Mouse (Mus musculus): ENCODE data around the gene Hkdc1. TPM values are rescaled to one million over a fixed set of nuclear protein-coding genes. Genes with fewer than 3 reads are reported as not detected.

Hkdc1 gene
- polyA plus RNA-seq, 1 experiment from 2014 or later, result 0.67 TPM

DNA sequence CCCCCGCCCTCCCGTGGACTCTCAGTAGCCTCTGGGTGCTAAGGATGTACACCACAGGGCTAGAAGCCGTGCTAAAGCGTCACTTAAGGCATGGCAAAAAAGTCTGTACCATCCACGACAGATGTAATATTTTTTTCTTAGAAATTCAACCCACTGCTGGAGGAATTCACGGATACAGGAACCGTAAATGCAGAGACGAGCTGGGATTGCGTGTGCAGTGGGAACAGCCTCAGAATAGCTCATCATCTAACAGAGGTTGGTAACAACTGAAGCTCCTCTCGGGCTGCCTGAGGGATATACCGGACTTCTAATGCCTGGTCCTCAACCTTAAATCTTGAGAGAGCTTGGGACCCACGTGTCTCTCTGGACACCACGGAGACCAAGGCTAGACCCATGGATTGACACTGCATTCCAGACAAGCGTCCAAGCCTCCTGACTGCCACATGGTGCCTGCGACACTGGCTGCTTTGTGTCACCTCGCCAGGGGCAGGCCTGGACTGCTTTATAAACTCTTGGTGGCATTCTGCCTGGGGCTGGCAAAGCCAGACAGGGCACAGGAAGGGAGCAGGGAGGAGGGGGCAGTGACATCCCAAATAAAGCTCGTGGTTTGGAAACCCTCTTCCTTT, 66.1 kb downstream of the Hkdc1 start:
- Histone ChIP-seq H3K27me3 (ENCODE audit: control insufficient read depth, insufficient read depth, low read length) (no peaks in the 10 kb centered on the region), H3K27ac (replicated peaks; ENCODE audit: low read depth, low read length) (no peak overlapping the region), H3K4me2 (ENCODE audit: low read depth, severe bottlenecking) (no peak overlapping the region), H3K9ac (ENCODE audit: low read length) (no peak overlapping the region), H3K36me3 (ENCODE audit: control insufficient read depth, insufficient read depth, low read length) (no peaks in the 10 kb centered on the region), H3K9me3 (ENCODE audit: control insufficient read depth, low read length) (0 out of 2 replicates have a peak, but pooled peaks cover 2% of the 10 kb centered on the region), H3K4me1 (ENCODE audit: control insufficient read depth, insufficient read depth, low read length) (no peaks in the 10 kb centered on the region), H3K4me3 (ENCODE audit: low read depth, low read length) (no peak overlapping the region)
- WGBS, result 80% methylated on average over 17 of the region's 17 CpGs
- ATAC-seq (ENCODE audit: insufficient number of reproducible peaks, low FRiP score, low TSS enrichment, low read depth) (no peak), DNase-seq (ENCODE audit: low spot score) (no peak)

DNA sequence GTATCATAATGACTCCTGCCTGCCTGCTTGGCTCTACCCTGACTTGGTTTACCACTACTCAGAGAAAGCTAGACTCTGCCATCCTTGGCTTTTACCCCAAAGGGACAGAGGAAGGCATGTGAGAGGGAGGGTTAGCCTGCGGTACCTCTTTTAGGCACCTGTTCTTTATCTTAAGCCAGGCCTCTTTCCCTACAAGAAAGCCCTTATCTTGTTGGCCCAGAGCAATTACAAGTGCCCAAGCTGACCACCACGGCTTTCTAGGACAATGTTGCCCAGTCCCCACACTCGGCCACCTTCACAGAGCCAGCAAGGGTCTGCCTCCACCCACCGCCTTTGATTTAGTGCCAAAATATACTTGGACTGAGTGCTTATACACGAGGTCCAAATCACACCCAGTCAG, 77.1 kb downstream of the Hkdc1 start:
- no peak overlapping the region for H3K4me3 ChIP-seq (ENCODE audit: low read depth, low read length)
- ATAC-seq (ENCODE audit: insufficient number of reproducible peaks, low FRiP score, low TSS enrichment, low read depth), result no peak

DNA sequence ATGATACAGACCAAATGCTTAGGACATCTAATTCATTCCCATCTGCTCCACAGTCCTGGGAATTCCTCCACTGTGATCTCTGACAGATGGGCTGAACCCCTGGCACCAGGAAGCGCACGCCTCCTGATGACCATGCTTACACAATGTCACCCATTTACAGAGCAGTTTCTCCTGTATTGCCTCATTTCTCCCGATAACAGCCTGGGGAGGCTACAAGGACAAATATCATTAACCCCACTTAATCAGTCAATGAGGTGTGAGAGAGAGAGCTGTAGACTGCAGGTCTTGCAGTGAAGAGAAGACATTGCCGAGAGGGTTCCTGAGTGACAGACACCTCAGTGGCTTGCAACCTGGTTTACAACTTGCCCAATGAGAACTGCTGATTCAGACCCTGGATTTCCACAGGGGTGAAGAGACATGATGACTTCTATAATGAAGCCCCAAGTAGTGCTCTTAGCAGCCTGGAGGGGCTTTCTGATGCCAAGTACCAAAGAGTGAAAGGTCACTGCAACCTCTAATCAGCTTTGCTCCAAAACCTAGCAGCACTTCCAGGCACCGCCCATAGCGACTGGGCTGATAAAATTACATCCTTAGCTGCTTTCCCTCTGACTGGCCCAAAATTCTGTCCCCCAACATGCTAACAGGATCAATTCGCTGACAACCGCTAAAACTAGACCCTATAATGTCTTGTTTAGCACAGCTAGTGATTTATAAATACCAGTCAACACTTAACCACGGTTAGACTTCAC, 78.1 kb downstream of the Hkdc1 start:
- H3K27me3 ChIP-seq (ENCODE audit: control insufficient read depth, insufficient read depth, low read length), result no peaks in the 10 kb centered on the region
- ATAC-seq (ENCODE audit: insufficient number of reproducible peaks, low FRiP score, low TSS enrichment, low read depth) (no peak), DNase-seq (ENCODE audit: low spot score) (no peak)
- no peaks in the 10 kb centered on the region for H3K36me3 ChIP-seq (ENCODE audit: control insufficient read depth, insufficient read depth, low read length)
- no peaks in the 10 kb centered on the region for H3K9me3 ChIP-seq (ENCODE audit: control insufficient read depth, low read length)
- H3K9ac ChIP-seq (ENCODE audit: low read length), result no peak overlapping the region
- H3K4me1 ChIP-seq (ENCODE audit: control insufficient read depth, insufficient read depth, low read length), result peaks cover 7% of the 10 kb centered on the region
- no peak overlapping the region for H3K4me3 ChIP-seq (ENCODE audit: low read depth, low read length)
- H3K27ac ChIP-seq (replicated peaks; ENCODE audit: low read depth, low read length), result no peak overlapping the region
- H3K4me2 ChIP-seq (ENCODE audit: low read depth, severe bottlenecking), result no peak overlapping the region
- WGBS, result 79% methylated on average over 9 of the region's 9 CpGs

More for the DNA sequence above, 77.1 kb downstream of the Hkdc1 start:
- Histone ChIP-seq H3K4me1 (ENCODE audit: control insufficient read depth, insufficient read depth, low read length) (peaks cover 4% of the 10 kb centered on the region; the same call in 1 of the 2 replicates), H3K4me2 (ENCODE audit: low read depth, severe bottlenecking) (no peak overlapping the region), H3K36me3 (ENCODE audit: control insufficient read depth, insufficient read depth, low read length) (no peaks in the 10 kb centered on the region), H3K27ac (replicated peaks; ENCODE audit: low read depth, low read length) (no peak overlapping the region), H3K27me3 (ENCODE audit: control insufficient read depth, insufficient read depth, low read length) (no peaks in the 10 kb centered on the region), H3K9me3 (ENCODE audit: control insufficient read depth, low read length) (no peaks in the 10 kb centered on the region), H3K9ac (ENCODE audit: low read length) (no peak overlapping the region)
- no peak for DNase-seq (ENCODE audit: low spot score)
- 82% methylated on average over 5 of the region's 5 CpGs for WGBS

DNA sequence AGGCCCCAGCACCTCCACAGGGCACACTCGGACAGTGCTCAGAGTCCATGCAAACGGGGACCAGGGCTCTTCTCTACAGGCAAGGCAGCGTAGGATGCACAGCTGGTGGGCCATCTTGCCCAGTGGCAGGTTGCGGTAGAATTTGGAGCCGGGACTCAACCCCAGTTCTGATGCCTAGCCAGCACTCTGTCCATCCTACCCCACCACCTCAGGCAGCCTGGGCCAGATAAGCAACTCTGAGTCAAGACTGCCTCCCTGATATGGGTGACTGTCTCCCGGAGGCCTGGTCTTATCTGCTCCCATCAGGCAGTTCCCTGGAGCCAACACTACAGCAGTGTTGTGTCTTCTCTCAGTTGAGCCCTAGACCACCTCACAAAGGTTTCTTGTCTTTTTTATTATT, 79.8 kb downstream of the Hkdc1 start:
- no peaks in the 10 kb centered on the region for H3K9me3 ChIP-seq (ENCODE audit: control insufficient read depth, low read length)
- 92% methylated on average over 6 of the region's 6 CpGs for WGBS
- no peak for DNase-seq (ENCODE audit: low spot score)
- no peak overlapping the region for H3K4me3 ChIP-seq (ENCODE audit: low read depth, low read length)
- no peak for ATAC-seq (ENCODE audit: insufficient number of reproducible peaks, low FRiP score, low TSS enrichment, low read depth)
- no peak overlapping the region for H3K9ac ChIP-seq (ENCODE audit: low read length)
- peaks cover 19% of the 10 kb centered on the region for H3K4me1 ChIP-seq (ENCODE audit: control insufficient read depth, insufficient read depth, low read length)
- no peaks in the 10 kb centered on the region for H3K36me3 ChIP-seq (ENCODE audit: control insufficient read depth, insufficient read depth, low read length)
- H3K27me3 ChIP-seq (ENCODE audit: control insufficient read depth, insufficient read depth, low read length), result no peaks in the 10 kb centered on the region
- no peak overlapping the region for H3K4me2 ChIP-seq (ENCODE audit: low read depth, severe bottlenecking)
- H3K27ac ChIP-seq (replicated peaks; ENCODE audit: low read depth, low read length), result no peak overlapping the region

DNA sequence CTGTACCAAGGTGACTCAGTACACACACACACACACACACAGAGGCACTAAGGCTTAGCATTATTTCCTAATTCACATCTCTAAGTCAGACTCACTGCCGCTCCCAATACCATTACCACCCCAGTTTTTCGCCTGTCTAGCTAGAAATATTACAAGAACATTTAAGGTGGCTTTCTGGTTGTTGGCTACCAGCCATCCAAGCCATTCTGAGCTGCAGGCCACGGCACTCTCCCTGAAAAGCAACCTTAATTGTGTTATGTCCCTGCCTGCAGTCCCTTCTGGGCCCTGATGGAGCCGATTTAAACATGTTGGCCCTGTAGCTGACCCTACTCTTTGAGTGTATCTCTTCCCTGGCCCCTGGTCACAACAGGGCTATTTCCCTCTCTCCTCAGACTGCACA, 80.3 kb downstream of the Hkdc1 start:
- H3K9me3 ChIP-seq (ENCODE audit: control insufficient read depth, low read length), result no peaks in the 10 kb centered on the region
- no peak overlapping the region for H3K9ac ChIP-seq (ENCODE audit: low read length)
- 84% methylated on average over 4 of the region's 4 CpGs for WGBS
- DNase-seq (ENCODE audit: low spot score) (no peak), ATAC-seq (ENCODE audit: insufficient number of reproducible peaks, low FRiP score, low TSS enrichment, low read depth) (no peak)
- H3K4me3 ChIP-seq (ENCODE audit: low read depth, low read length), result no peak overlapping the region
- H3K4me1 ChIP-seq (ENCODE audit: control insufficient read depth, insufficient read depth, low read length), result peaks cover 19% of the 10 kb centered on the region
- no peaks in the 10 kb centered on the region for H3K27me3 ChIP-seq (ENCODE audit: control insufficient read depth, insufficient read depth, low read length)
- H3K27ac ChIP-seq (replicated peaks; ENCODE audit: low read depth, low read length), result no peak overlapping the region
- H3K36me3 ChIP-seq (ENCODE audit: control insufficient read depth, insufficient read depth, low read length), result no peaks in the 10 kb centered on the region
- no peak overlapping the region for H3K4me2 ChIP-seq (ENCODE audit: low read depth, severe bottlenecking)

DNA sequence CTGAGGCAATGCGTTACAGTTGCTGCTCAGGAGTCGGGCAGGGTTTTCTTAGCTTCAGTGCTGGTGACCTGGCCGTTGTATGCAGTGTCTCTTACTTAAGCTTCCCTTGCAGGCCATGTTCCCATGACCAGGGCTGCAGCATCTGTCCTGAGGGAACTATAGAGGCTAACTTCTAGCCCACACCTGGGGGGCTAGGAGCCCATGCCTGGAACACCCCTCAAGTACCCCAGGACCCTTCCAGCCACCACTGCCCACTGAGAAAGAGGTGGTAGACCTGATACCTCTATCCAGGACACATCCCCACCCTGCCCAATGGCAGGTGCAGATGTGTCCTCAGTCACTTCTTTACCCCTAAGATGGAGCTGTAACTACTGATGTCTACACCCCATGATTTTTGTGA, 81.3 kb downstream of the Hkdc1 start:
- peak overlapping the region; percentile 96 for H3K4me2 ChIP-seq (ENCODE audit: low read depth, severe bottlenecking)
- no peaks in the 10 kb centered on the region for H3K27me3 ChIP-seq (ENCODE audit: control insufficient read depth, insufficient read depth, low read length)
- H3K4me1 ChIP-seq (ENCODE audit: control insufficient read depth, insufficient read depth, low read length), result peaks cover 23% of the 10 kb centered on the region
- H3K9ac ChIP-seq (ENCODE audit: low read length), result peak overlapping the region; percentile 56
- no peaks in the 10 kb centered on the region for H3K9me3 ChIP-seq (ENCODE audit: control insufficient read depth, low read length)
- 29% methylated on average over 3 of the region's 3 CpGs for WGBS
- H3K27ac ChIP-seq (replicated peaks; ENCODE audit: low read depth, low read length), result peak overlapping the region; percentile 67
- no peaks in the 10 kb centered on the region for H3K36me3 ChIP-seq (ENCODE audit: control insufficient read depth, insufficient read depth, low read length)
- ATAC-seq (ENCODE audit: insufficient number of reproducible peaks, low FRiP score, low TSS enrichment, low read depth) (no peak), DNase-seq (ENCODE audit: low spot score) (no peak)
- peak overlapping the region; percentile 67 for H3K4me3 ChIP-seq (ENCODE audit: low read depth, low read length)

DNA sequence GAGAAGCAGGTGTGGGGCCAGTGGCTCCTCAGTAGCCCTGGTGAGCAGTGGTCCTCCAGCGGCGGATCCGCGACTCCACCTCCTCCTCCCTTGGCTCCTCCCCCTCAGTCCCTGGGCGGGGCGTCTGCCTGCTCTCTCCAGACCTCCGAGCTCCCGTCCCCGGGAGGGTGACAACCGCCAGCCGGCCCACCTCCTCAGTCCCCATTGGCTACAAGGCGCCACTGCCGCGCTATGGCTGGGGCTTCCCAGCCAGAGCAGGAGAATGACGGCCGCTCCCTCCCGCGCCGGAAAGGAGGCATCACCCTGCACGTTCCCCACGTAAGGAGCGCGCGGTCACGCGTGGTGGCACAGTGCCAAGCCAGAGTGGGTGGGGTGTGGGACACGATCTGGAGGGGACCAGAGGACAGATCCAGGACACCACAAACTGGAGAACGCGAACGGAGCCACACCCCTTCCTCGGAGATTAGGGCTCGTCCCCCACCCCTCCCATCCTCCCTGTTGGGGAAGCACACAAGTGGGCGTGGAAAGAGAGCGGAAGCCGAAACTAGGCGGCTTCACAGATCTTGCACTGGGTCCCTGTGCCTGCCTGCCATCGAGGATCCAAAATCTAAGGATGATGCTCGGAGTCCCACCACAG, 82.1 kb downstream of the Hkdc1 start:
- no peaks in the 10 kb centered on the region for H3K36me3 ChIP-seq (ENCODE audit: control insufficient read depth, insufficient read depth, low read length)
- H3K9ac ChIP-seq (ENCODE audit: low read length), result peak overlapping the region; percentile 67
- H3K27me3 ChIP-seq (ENCODE audit: control insufficient read depth, insufficient read depth, low read length), result no peaks in the 10 kb centered on the region
- peak; percentile 98 for DNase-seq (ENCODE audit: low spot score)
- peak overlapping the region; percentile 96 for H3K4me2 ChIP-seq (ENCODE audit: low read depth, severe bottlenecking)
- peak; percentile 96 for ATAC-seq (ENCODE audit: insufficient number of reproducible peaks, low FRiP score, low TSS enrichment, low read depth)
- H3K9me3 ChIP-seq (ENCODE audit: control insufficient read depth, low read length), result no peaks in the 10 kb centered on the region
- H3K4me1 ChIP-seq (ENCODE audit: control insufficient read depth, insufficient read depth, low read length), result peaks cover 24% of the 10 kb centered on the region
- WGBS, result under 1% methylated on average over 36 of the region's 38 CpGs
- H3K4me3 ChIP-seq (ENCODE audit: low read depth, low read length), result peak overlapping the region; percentile 67
- H3K27ac ChIP-seq (replicated peaks; ENCODE audit: low read depth, low read length), result peak overlapping the region; percentile 67

DNA sequence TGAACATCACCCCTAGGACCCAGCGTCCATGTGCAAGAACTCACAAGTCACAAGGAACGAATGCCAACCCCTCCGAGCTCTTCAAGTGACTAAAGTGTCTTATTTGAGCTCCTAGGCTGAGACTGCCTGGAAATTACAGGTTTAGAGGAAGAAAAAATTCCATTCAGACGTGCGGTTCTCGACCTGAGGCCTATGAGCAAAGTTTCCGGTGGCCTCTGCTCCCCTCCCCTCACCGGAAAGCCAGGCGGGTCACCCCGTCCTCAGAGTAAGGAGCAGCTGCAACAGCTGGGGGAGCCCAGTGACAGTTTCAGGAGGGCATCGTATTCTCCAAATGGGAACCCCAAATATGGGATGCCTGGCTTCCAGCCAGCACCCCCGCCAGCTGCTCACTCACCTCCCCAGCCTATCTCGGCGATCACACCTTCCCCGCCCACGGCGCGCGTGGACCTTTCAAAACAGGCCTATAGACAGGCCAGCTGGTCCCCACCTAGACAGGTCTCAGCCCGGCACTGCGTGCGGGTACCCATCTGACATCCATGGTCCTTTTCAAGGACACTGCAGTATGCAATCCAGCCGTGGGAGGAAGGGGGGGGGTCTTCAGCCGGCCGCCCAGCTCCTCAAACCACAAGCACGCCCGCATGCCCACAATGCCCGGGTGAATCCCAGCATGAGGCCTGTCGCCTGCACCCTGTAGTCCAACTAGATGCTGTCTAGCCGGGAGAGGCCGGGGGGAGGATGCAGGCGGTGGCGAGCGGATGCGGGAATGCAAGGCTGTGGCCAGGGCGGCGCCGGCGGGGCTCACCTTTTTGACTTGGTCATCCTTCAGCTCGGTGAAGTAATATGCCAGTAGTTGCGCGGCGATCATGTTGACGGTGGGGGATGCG, 82.8 kb downstream of the Hkdc1 start:
- Histone ChIP-seq H3K4me1 (ENCODE audit: control insufficient read depth, insufficient read depth, low read length) (peaks cover 24% of the 10 kb centered on the region), H3K27ac (replicated peaks; ENCODE audit: low read depth, low read length) (0 out of 2 replicates have a peak overlapping the region, but pooled peaks have one; percentile 21), H3K4me2 (ENCODE audit: low read depth, severe bottlenecking) (peak overlapping the region; percentile 96), H3K9ac (ENCODE audit: low read length) (peak overlapping the region; percentile 67), H3K27me3 (ENCODE audit: control insufficient read depth, insufficient read depth, low read length) (no peaks in the 10 kb centered on the region), H3K9me3 (ENCODE audit: control insufficient read depth, low read length) (no peaks in the 10 kb centered on the region), H3K4me3 (ENCODE audit: low read depth, low read length) (peak overlapping the region; percentile 67), H3K36me3 (ENCODE audit: control insufficient read depth, insufficient read depth, low read length) (no peaks in the 10 kb centered on the region)
- DNase-seq (ENCODE audit: low spot score) (peak; percentile 40), ATAC-seq (ENCODE audit: insufficient number of reproducible peaks, low FRiP score, low TSS enrichment, low read depth) (peak; percentile 42)
- WGBS, result 4% methylated on average over 45 of the region's 45 CpGs

All from limb, embryonic 11.5 days (tissue).